Mouse (Mus musculus) kidney, embryonic 14.5 days (tissue): ENCODE results near the gene 4931428F04Rik. TPM values are rescaled to one million over a fixed set of nuclear protein-coding genes. Genes with fewer than 3 reads are reported as not detected.

Experiments
- ATAC-seq: fragments of 200-750 bp; cut with Nextera tagmentation; 2 replicates; pipeline ENCODE4 v1.8.0; 2017; ENCODE audit warnings: moderate number of reproducible peaks, mild to moderate bottlenecking, moderate TSS enrichment, moderate library complexity; ENCODE audit not compliant: low FRiP score, low TSS enrichment
- H3K27ac ChIP-seq: fragments of 300-500 bp; sonication (generic); 2 replicates; pipeline ENCODE4 v1.5.1; 2014; ENCODE audit warnings: low read depth, mild to moderate bottlenecking, low read length, moderate library complexity, mixed read lengths
- H3K27me3 ChIP-seq: fragments of 300-500 bp; sonication (generic); 2 replicates; pipeline ENCODE4 v1.6.1; 2014; ENCODE audit warnings: mild to moderate bottlenecking, low read length; ENCODE audit not compliant: control insufficient read depth, insufficient read depth
- H3K36me3 ChIP-seq: fragments of 300-500 bp; sonication (generic); 2 replicates; pipeline ENCODE4 v1.6.1; 2014; ENCODE audit warnings: low read length, mixed read lengths; ENCODE audit not compliant: control insufficient read depth, insufficient read depth
- H3K4me1 ChIP-seq: fragments of 300-500 bp; sonication (generic); 2 replicates; pipeline ENCODE4 v1.6.1; 2014; ENCODE audit warnings: low read length, mixed read lengths; ENCODE audit not compliant: control insufficient read depth, insufficient read depth
- H3K4me2 ChIP-seq: fragments of 300-500 bp; sonication (generic); replicated peaks from 2 replicates; pipeline ENCODE4 v1.6.1; 2014; ENCODE audit warnings: low read depth, mild to moderate bottlenecking, low read length
- H3K4me3 ChIP-seq: fragments of 300-500 bp; sonication (generic); 2 replicates; pipeline ENCODE4 v1.5.1; 2014; ENCODE audit warnings: mild to moderate bottlenecking, low read length
- H3K9ac ChIP-seq: fragments of 300-500 bp; sonication (generic); 2 replicates; pipeline ENCODE4 v1.6.1; 2014; ENCODE audit warnings: low read depth, mild to moderate bottlenecking, low read length, moderate library complexity
- H3K9me3 ChIP-seq: fragments of 300-500 bp; sonication (generic); 2 replicates; pipeline ENCODE4 v1.6.1; 2016; ENCODE audit warnings: low read length; ENCODE audit not compliant: control insufficient read depth
- WGBS: fragments of 180-500 bp; shearing (Covaris S2); extraction: QIAGEN DNeasy Blood & Tissue Kit; methylation state at CpG from one replicate; pipeline ENCODE4 v1.1.7; 2014; 5-methylcytosine and 5-hydroxymethylcytosine counted together
- polyA plus RNA-seq: library from polyadenylated mRNA; unstranded; fragments of >200 nt; fragmentation: Nextera tagmentation; extraction: Ambion mirVana; gene quantifications from 2 replicates; pipeline ENCODE4 v1.2.1, GENCODE M21; 2014

4931428F04Rik gene
- polyA plus RNA-seq, 1 experiment from 2014 or later: 10.4 TPM

DNA sequence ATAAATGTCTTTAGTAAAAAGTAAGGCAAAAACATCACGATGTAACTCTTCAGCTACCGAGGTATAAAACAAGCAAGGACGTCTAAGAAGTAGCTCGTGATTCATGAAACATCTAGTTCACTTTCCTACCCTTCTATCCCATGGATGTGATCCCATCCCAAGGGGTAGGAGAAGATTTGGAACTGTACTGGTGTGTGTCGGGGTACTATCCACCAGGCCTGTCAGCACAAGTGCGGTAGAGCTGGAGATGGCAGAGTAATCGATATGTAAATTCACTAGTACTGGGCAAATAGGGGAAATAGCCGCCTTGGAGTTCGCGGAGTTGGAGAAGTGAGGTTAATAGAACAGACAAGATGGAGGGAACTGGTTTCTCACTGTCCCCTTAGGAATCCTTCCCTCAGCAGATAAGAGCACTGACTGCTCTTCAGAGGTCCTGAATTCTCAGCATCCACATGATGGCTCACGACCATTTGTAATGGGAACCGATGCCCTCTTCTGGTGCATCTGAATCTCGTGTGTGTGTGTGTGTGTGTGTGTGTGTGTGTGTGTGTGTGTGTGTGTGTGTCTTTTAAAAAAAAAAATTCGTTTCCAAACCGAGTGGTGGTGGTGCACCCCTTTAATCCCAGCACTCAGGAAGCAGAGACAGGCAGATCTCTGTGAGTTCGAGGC, 26.3 kb downstream of the 4931428F04Rik start:
- Histone ChIP-seq H3K4me2 (no peak overlapping the region; the same call in 1 of the 2 replicates), H3K36me3 (no peaks in the 10 kb centered on the region), H3K27ac (no peak overlapping the region), H3K9me3 (peaks cover 4% of the 10 kb centered on the region; the same call in 1 of the 2 replicates), H3K4me3 (no peak overlapping the region; the same call in 1 of the 2 replicates), H3K27me3 (peaks cover 67% of the 10 kb centered on the region), H3K4me1 (peaks cover 14% of the 10 kb centered on the region), H3K9ac (no peak overlapping the region)
- WGBS: 38% methylated on average over 16 of the region's 16 CpGs
- no peak for ATAC-seq

DNA sequence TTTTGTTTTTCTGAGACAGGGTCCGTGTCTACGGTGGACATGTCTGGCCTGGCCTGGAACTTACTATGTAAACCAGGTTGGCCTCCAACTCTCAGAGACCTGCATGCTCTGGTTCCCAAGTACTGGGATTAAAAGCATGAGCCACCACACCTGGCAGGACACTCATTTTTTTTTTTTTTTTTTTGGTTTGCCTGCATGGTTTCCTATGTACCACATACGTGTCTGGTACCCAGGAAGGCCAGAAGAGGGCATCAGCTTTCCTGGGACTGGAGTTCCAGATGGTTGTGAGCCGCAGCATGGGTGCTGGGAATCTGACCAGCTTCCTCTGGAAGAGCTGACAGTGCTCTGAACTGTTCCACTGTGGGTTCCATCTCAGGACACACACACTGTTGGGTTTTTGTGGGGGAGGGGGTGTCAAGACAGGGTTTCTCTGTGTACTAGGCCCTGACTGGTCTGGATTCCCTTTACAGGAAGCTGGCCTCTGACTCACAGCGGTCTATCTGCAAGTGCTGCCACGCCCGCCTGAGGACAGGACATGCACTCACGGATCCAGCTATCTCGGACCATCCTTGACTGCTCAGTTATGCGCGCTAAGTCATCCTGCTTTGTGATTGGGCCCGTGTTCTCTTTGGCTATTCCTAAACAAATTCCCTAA, 28.2 kb downstream of the 4931428F04Rik start:
- 85% methylated on average over 12 of the region's 12 CpGs for WGBS

DNA sequence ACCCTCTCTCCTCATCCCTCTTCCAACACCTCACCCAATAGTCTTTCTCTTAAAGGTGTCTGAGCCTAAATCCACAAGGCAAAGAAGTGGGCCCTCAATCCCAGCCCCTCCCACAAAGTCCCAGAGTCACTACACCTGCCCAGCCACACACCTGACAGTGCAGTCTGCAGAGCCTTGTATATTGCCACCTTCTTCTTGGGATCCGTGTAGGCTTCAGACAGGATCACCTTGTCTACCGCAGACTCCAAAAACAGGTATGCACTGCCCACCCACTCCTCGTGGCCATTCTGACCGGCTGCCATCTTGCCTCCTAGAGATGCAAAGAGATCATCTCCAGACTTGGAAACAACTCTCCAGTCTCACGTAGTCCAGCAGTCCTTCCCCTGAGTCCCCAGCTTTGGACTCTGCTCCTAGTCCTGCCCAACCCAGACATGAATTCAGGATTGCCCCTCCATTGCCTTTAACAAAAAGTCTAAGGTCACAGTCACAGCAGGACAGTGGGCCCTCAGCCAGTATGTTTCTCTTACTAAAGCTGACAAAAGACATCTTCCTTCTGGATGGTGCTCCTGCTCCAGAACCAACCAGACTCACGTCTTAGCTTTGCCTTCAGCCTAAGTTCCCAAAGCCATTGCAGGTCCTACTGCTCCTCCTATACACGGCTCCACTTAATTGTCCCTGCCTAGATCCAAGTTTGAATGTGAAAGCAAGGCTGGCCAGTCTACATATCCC, 29.1 kb downstream of the 4931428F04Rik start:
- H3K4me1 ChIP-seq: 0 out of 2 replicates have a peak, but pooled peaks cover 9% of the 10 kb centered on the region
- no peak overlapping the region for H3K27ac ChIP-seq
- ATAC-seq: no peak
- no peak overlapping the region for H3K4me2 ChIP-seq
- WGBS: 70% methylated on average over 7 of the region's 7 CpGs
- H3K4me3 ChIP-seq: no peak overlapping the region
- H3K27me3 ChIP-seq: peaks cover 55% of the 10 kb centered on the region
- H3K9ac ChIP-seq: no peak overlapping the region
- no peaks in the 10 kb centered on the region for H3K36me3 ChIP-seq
- no peaks in the 10 kb centered on the region for H3K9me3 ChIP-seq

More for the DNA sequence above, 28.2 kb downstream of the 4931428F04Rik start:
- Histone ChIP-seq H3K9me3 (peaks cover 3% of the 10 kb centered on the region; the same call in 1 of the 2 replicates), H3K36me3 (no peaks in the 10 kb centered on the region), H3K9ac (no peak overlapping the region), H3K4me3 (no peak overlapping the region), H3K27me3 (peaks cover 57% of the 10 kb centered on the region), H3K4me1 (0 out of 2 replicates have a peak, but pooled peaks cover 9% of the 10 kb centered on the region), H3K27ac (no peak overlapping the region), H3K4me2 (no peak overlapping the region)
- ATAC-seq: no peak

DNA sequence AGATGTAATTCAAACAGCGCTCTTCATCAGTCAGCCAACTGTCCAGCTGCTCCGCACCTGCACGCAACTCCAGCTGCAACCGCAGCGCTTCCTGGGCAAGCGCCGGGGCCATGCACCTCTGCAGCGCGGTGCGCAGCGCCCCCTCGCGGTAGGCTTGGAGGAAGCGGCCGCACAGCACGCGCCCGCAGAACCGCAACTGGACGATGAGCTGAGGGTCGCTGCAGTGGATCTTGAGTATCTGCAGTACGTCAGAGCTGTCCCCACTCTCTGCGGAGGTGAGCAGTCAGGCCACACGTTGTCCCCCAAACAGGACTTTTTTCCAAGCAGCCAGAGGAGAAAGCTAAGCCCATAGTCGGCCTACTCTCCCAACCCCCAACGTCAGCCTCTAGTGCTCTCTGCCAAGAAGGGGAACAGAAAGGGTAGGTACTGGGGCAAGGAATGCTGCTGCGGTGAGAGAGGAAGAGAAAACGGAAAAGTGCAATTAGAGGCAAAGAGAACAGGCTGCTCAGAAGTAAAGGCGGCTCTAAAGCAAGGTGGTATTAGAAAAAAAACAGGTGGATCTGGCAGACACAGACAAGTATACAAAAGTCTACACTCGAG, 29.8 kb downstream of the 4931428F04Rik start:
- peak overlapping the region; percentile 57 for H3K4me2 ChIP-seq
- peaks cover 12% of the 10 kb centered on the region; the same call in 1 of the 2 replicates for H3K4me1 ChIP-seq
- peaks cover 58% of the 10 kb centered on the region for H3K27me3 ChIP-seq
- H3K27ac ChIP-seq: no peak overlapping the region
- H3K9me3 ChIP-seq: no peaks in the 10 kb centered on the region
- no peaks in the 10 kb centered on the region for H3K36me3 ChIP-seq
- H3K4me3 ChIP-seq: peak overlapping the region; percentile 34
- peak; percentile 41 for ATAC-seq
- peak overlapping the region; percentile 32; the same call in 1 of the 2 replicates for H3K9ac ChIP-seq
- 4% methylated on average over 30 of the region's 30 CpGs for WGBS

DNA sequence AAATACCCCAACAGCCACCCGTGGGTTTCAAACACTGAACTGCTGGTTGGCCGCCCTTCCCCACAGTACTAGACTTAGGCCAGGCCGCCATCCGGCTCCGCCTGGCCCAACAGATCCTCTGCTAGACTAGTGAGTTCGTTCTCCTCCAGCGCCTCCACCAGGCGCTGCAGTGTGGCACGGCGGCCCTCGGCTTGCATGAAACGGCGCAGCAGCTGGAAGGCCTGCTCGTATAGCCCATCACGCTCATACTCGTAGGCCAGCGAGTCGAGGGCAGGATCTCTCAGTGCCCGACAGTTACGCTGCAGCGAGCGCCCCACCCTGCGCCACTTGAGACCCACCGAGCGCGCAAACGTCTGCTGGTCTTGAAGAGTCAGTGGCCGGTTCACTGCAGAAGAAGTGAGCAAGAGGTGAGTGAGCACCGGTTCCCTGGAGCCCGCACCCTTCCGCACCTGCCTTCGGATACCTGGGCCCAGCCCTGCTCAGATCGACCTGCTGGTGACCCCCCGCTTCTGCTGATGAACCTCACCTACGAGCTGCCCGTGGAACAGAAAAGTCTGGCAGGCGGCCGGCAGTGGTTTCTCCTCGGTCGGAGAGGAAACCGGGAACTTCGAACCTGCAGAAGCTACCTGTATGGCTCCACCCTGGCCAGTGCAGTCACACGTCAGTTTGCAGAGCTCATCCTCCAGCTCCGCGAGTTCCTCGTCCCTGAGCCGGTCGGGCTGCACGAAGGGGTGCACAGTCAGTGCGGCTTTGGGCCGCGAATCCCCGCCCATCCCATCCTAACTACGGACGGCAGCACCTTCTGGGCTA, 30.5 kb downstream of the 4931428F04Rik start:
- peaks cover 14% of the 10 kb centered on the region; the same call in 1 of the 2 replicates for H3K4me1 ChIP-seq
- ATAC-seq: peak; percentile 18
- peak overlapping the region; percentile 57 for H3K4me2 ChIP-seq
- H3K27ac ChIP-seq: no peak overlapping the region
- H3K9ac ChIP-seq: peak overlapping the region; percentile 32
- H3K9me3 ChIP-seq: no peaks in the 10 kb centered on the region
- WGBS: 2% methylated on average over 55 of the region's 55 CpGs
- H3K27me3 ChIP-seq: peaks cover 59% of the 10 kb centered on the region
- H3K36me3 ChIP-seq: no peaks in the 10 kb centered on the region
- peak overlapping the region; percentile 34 for H3K4me3 ChIP-seq

DNA sequence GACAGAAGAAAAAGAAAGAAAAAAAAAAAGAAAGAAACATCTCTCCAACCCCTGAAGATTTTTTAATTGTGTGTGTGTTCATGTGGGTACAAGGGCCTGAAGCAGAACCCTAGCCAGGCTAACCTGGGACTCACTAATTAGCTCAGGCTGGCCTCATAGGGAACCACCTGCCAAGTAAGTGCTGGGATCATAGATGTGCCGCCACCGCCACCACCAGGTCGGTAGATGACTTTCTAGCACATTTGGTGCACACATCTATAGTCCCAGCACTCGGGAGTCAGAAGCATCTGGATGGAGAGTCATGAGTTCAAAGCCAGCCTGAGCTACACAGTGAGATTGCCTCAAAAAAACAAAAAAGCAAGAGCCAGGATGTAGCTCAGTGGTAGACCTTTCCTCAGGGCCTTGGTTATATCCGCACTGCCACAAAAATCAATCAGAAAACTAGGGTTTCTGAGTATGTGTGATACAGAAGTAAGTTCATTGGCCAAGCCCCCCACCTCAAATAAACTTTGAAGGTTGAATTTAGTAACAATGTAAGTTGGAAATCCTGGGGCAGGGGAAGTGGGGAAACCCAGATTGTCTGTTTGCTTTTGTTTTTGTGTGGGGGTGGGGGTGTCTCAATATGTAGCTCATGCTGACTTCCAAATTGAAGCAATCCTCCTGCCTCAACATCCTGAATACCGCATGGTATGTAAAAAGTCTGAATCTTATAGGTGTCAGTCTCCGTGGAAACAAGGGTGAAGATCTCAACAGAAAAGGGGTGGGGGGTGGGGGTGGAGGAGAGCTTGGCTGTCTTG, 32.1 kb downstream of the 4931428F04Rik start:
- no peak overlapping the region for H3K9ac ChIP-seq
- no peak overlapping the region for H3K4me3 ChIP-seq
- H3K4me2 ChIP-seq: no peak overlapping the region
- H3K4me1 ChIP-seq: peaks cover 17% of the 10 kb centered on the region; the same call in 1 of the 2 replicates
- ATAC-seq: no peak
- no peaks in the 10 kb centered on the region; the same call in 1 of the 2 replicates for H3K36me3 ChIP-seq
- peaks cover 51% of the 10 kb centered on the region for H3K27me3 ChIP-seq
- WGBS: 65% methylated on average over 7 of the region's 7 CpGs
- H3K27ac ChIP-seq: no peak overlapping the region
- H3K9me3 ChIP-seq: no peaks in the 10 kb centered on the region

DNA sequence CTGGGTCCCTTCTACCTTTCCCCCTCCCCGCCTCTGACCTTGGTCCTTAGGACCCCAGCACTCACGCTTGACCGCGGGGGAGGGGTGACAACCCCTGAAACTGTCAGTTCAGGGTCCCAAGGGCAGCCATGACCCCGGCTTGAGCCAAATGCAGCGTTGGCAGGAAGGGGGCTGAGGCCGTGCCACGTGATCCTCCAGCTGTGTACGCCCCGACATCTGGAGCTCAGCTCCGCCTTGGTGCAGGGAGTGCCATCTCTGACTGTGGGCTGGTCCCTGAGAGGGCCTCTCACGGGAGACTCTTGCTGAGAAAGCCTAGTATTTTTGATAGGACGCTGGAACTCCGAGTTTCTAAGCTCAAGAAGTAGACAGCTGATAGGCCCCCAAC, 34.7 kb downstream of the 4931428F04Rik start, which contains the start of gene B3gnt9:
B3gnt9 (minus strand) TSS at position 188 of the 385 bp plus-strand sequence.
- H3K36me3 ChIP-seq: peaks cover 23% of the 10 kb centered on the region
- no peaks in the 10 kb centered on the region for H3K9me3 ChIP-seq
- H3K4me1 ChIP-seq: peaks cover 17% of the 10 kb centered on the region; the same call in 1 of the 2 replicates
- peaks cover 36% of the 10 kb centered on the region for H3K27me3 ChIP-seq
- 0% methylated on average over 14 of the region's 14 CpGs for WGBS
- peak within 1 kb of the TSS; percentile 99 for H3K4me2 ChIP-seq
- ATAC-seq: peak; percentile 50
- H3K9ac ChIP-seq: peak within 1 kb of the TSS; percentile 74
- peak within 1 kb of the TSS; percentile 64 for H3K4me3 ChIP-seq
- peak within 1 kb of the TSS; percentile 78 for H3K27ac ChIP-seq
